9 mouse cellular contexts compared by ENCODE assay signal in genomic region chr15:100337847-100338246, GRCm38 (mm10). TPM values are rescaled to one million over a fixed set of nuclear protein-coding genes. Genes with fewer than 3 reads are reported as not detected.
DNase-seq lines count a peak whose midpoint lies in the region; ATAC-seq and TF ChIP-seq lines count a peak whose summit lies in the region.
"Not testable (repeated sequence)": the region's sequence is repeated elsewhere in the genome, so short reads cannot be mapped to it uniquely, and the experiment has no call there.
"Had no signal": no experiment of that assay in that cellular context is flagged by ENCODE, and none has a peak within 500 bp of the region (broad histone marks: within the 10 kb centered on the region; RNA-seq: fewer than 3 reads in every experiment).

No protein-coding gene starts in this region.

- TF ChIP-seq EP300 in heart, adult 2 months (IDR thresholded peaks at IDR 0.05; ENCODE audit: insufficient read depth, low read depth, low read length), result not testable (repeated sequence)

- not testable (repeated sequence) for H3K4me2 ChIP-seq in kidney, embryonic 14.5 days (replicated peaks; ENCODE audit: low read depth, low read length); liver, embryonic 12.5 days

- H3K9me3 ChIP-seq in kidney, embryonic 14.5 days (ENCODE audit: control insufficient read depth, low read length); liver, embryonic 12.5 days (replicated peaks); midbrain, embryonic 10.5 days (replicated peaks): not testable (repeated sequence)

- not testable (repeated sequence) for H3K4me3 ChIP-seq in heart, adult 2 months; kidney, embryonic 14.5 days (ENCODE audit: low read length); liver, embryonic 12.5 days; midbrain, embryonic 10.5 days

- peak; percentile 55 to 78 for DNase-seq in adrenal gland, adult (ENCODE audit: inconsistent age in 2 of 2, low spot score in 1 of 2)
- DNase-seq in heart, adult 2 months, result peak; percentile 49
- peak; percentile 23 for DNase-seq in midbrain, embryonic 10.5 days (ENCODE audit: low spot score)
- peak; percentile 67 to 72 for DNase-seq in spleen, postnatal 36 days (ENCODE audit: low spot score in 2 of 2)

- intact Hi-C loops in heart, adult 2 months (cut with DNase I), result not testable (repeated sequence)

- not testable (repeated sequence) for H3K36me3 ChIP-seq in heart, adult 2 months (ENCODE audit: control insufficient read depth, insufficient read depth, low read length); kidney, embryonic 14.5 days (ENCODE audit: control insufficient read depth, insufficient read depth, low read length); liver, embryonic 12.5 days; midbrain, embryonic 10.5 days

- not testable (repeated sequence) for H3K27me3 ChIP-seq in heart, adult 2 months (ENCODE audit: control insufficient read depth, insufficient read depth, low read length); kidney, embryonic 14.5 days (ENCODE audit: control insufficient read depth, insufficient read depth, low read length); liver, embryonic 12.5 days (replicated peaks); midbrain, embryonic 10.5 days (ENCODE audit: low read depth, poor library complexity, severe bottlenecking)

- TF ChIP-seq POLR2A in heart, adult 2 months (IDR thresholded peaks at IDR 0.05; ENCODE audit: insufficient read depth, low read depth, low read length), result not testable (repeated sequence)

- not testable (repeated sequence) for H3K79me2 ChIP-seq in heart, adult 2 months (replicated peaks; ENCODE audit: control insufficient read depth, insufficient read depth, low read length)

- not testable (repeated sequence) for H3K4me1 ChIP-seq in heart, adult 2 months (ENCODE audit: control insufficient read depth, insufficient read depth, low read length); kidney, embryonic 14.5 days (ENCODE audit: control insufficient read depth, insufficient read depth, low read length); liver, embryonic 12.5 days; midbrain, embryonic 10.5 days

- peak; percentile 60 for TF ChIP-seq CTCF in heart, adult 2 months (IDR thresholded peaks at IDR 0.05)

- H3K27ac ChIP-seq in heart, adult 2 months; kidney, embryonic 14.5 days (ENCODE audit: low read depth, low read length); liver, embryonic 12.5 days; midbrain, embryonic 10.5 days (replicated peaks): not testable (repeated sequence)

- whole genome bisulfite sequencing in heart, adult 2 months, result 35% methylated on average over 9 of the region's 10 CpGs
- 24% methylated on average over 7 of the region's 10 CpGs for WGBS in kidney, embryonic 14.5 days
- 27% methylated on average over 10 of the region's 10 CpGs for WGBS in liver, embryonic 12.5 days (ENCODE audit: insufficient replicate concordance)
- WGBS in midbrain, embryonic 10.5 days, result 44% methylated on average over 10 of the region's 10 CpGs

- H3K9ac ChIP-seq in heart, adult 2 months (ENCODE audit: low read depth, low read length); kidney, embryonic 14.5 days (ENCODE audit: low read depth, low read length); liver, embryonic 12.5 days: not testable (repeated sequence)

- ATAC-seq in common myeloid progenitor, adult 5-6 weeks (replicated peaks; ENCODE audit: low read depth, poor library complexity, severe bottlenecking), result peak; percentile 90
- ATAC-seq in kidney, embryonic 14.5 days (ENCODE audit: low FRiP score, low TSS enrichment), result peak; percentile 74; the same call in 1 of the 2 replicates
- peak; percentile 49; the same call in 1 of the 2 replicates for ATAC-seq in liver, embryonic 12.5 days

RNA-seq across cellular contexts. Expression of gene Mettl7a3, which starts 3.1 kb away (rescaled TPM):
- not detected in 2 replicates for total RNA-seq in common myeloid progenitor, adult 5-6 weeks (2017)
- under 1 TPM in 1 of 2 experiments, not detected in 1; 0.27 TPM for total RNA-seq in heart, adult 2 months (2021)
- polyA plus RNA-seq in heart, adult 2 months (2012; rRNA removed), result 0.21 TPM in 1 of 2 replicates, not detected in the other
- polyA plus RNA-seq in kidney, embryonic 14.5 days (2014; fragmentation: Nextera tagmentation; extraction: Ambion mirVana), result not detected in 2 replicates
- not detected in 2 replicates for polyA plus RNA-seq in liver, embryonic 12.5 days (2016; fragmentation: Nextera tagmentation; extraction: Ambion mirVana)
- not detected in 2 replicates for polyA plus RNA-seq in midbrain, embryonic 10.5 days (2016; fragmentation: Nextera tagmentation; extraction: Ambion mirVana)

RNA-seq across cellular contexts. Expression of gene Methig1, which starts 15.1 kb away (rescaled TPM):
- total RNA-seq in common myeloid progenitor, adult 5-6 weeks (2017), result not detected in 2 replicates
- under 1 TPM in 1 of 2 experiments, not detected in 1; 0.34 TPM for total RNA-seq in heart, adult 2 months (2021)
- not detected in 2 replicates for polyA plus RNA-seq in heart, adult 2 months (2012; rRNA removed)
- 0.27 and 0.87 TPM in 2 replicates for polyA plus RNA-seq in kidney, embryonic 14.5 days (2014; fragmentation: Nextera tagmentation; extraction: Ambion mirVana)
- not detected in 2 replicates for polyA plus RNA-seq in liver, embryonic 12.5 days (2016; fragmentation: Nextera tagmentation; extraction: Ambion mirVana)
- polyA plus RNA-seq in midbrain, embryonic 10.5 days (2016; fragmentation: Nextera tagmentation; extraction: Ambion mirVana), result not detected in 2 replicates
- polyA plus RNA-seq: hindbrain, embryonic 15.5 days; limb, embryonic 15.5 days had no signal

RNA-seq across cellular contexts. Expression of gene Mettl7a2, which starts 15.2 kb away (rescaled TPM):
- not detected in 2 replicates for total RNA-seq in common myeloid progenitor, adult 5-6 weeks (2017)
- 1 to 10 TPM in 1 of 2 experiments, under 1 TPM in 1; 0.75 to 1.5 TPM for total RNA-seq in heart, adult 2 months (2021)
- not detected in 2 replicates for polyA plus RNA-seq in heart, adult 2 months (2012; rRNA removed)
- polyA plus RNA-seq in kidney, embryonic 14.5 days (2014; fragmentation: Nextera tagmentation; extraction: Ambion mirVana), result not detected in 2 replicates
- polyA plus RNA-seq in liver, embryonic 12.5 days (2016; fragmentation: Nextera tagmentation; extraction: Ambion mirVana), result not detected in 2 replicates
- not detected in 2 replicates for polyA plus RNA-seq in midbrain, embryonic 10.5 days (2016; fragmentation: Nextera tagmentation; extraction: Ambion mirVana)
- polyA plus RNA-seq: hindbrain, embryonic 15.5 days; limb, embryonic 15.5 days had no signal

RNA-seq across cellular contexts. Expression of gene Higd1c, which starts 26.5 kb away (rescaled TPM):
- total RNA-seq in common myeloid progenitor, adult 5-6 weeks (2017), result not detected in 2 replicates
- not detected for total RNA-seq in heart, adult 2 months (2021)
- polyA plus RNA-seq in heart, adult 2 months (2012; rRNA removed), result not detected in 2 replicates
- 0.77 TPM in 1 of 2 replicates, not detected in the other for polyA plus RNA-seq in kidney, embryonic 14.5 days (2014; fragmentation: Nextera tagmentation; extraction: Ambion mirVana)
- polyA plus RNA-seq in liver, embryonic 12.5 days (2016; fragmentation: Nextera tagmentation; extraction: Ambion mirVana), result not detected in 2 replicates
- polyA plus RNA-seq in midbrain, embryonic 10.5 days (2016; fragmentation: Nextera tagmentation; extraction: Ambion mirVana), result not detected in 2 replicates
- polyA plus RNA-seq: limb, embryonic 15.5 days had no signal

RNA-seq across cellular contexts. Expression of gene Mettl7a1, which starts 33.9 kb away (rescaled TPM):
- total RNA-seq in common myeloid progenitor, adult 5-6 weeks (2017), result 68.5 and 80.8 TPM in 2 replicates
- 10 to 100 TPM; 44.8 to 56.4 TPM for total RNA-seq in heart, adult 2 months (2021)
- 43.0 and 47.6 TPM in 2 replicates for polyA plus RNA-seq in heart, adult 2 months (2012; rRNA removed)
- 10.0 and 17.4 TPM in 2 replicates for polyA plus RNA-seq in kidney, embryonic 14.5 days (2014; fragmentation: Nextera tagmentation; extraction: Ambion mirVana)
- 4.4 and 5.4 TPM in 2 replicates for polyA plus RNA-seq in liver, embryonic 12.5 days (2016; fragmentation: Nextera tagmentation; extraction: Ambion mirVana)
- 4.9 and 5.8 TPM in 2 replicates for polyA plus RNA-seq in midbrain, embryonic 10.5 days (2016; fragmentation: Nextera tagmentation; extraction: Ambion mirVana)
